Mouse (Mus musculus) common myeloid progenitor, adult 5-6 weeks (primary cell): Measurements from ENCODE around the gene Scamp3. TPM values are rescaled to one million over a fixed set of nuclear protein-coding genes. Genes with fewer than 3 reads are reported as not detected.
"Not testable (repeated sequence)": the region's sequence is repeated elsewhere in the genome, so short reads cannot be mapped to it uniquely, and the experiment has no call there.

Source experiments
- ATAC-seq: replicated peaks from 2 replicates; pipeline ENCODE4 v1.8.0; 2016; ENCODE audit warnings: low read depth, mild to moderate bottlenecking, moderate TSS enrichment, inconsistent platforms; ENCODE audit not compliant: poor library complexity, severe bottlenecking
- total RNA-seq: library from RNA; stranded (forward); fragments of 200-1000, 187-1606 nt; gene quantifications from 2 replicates; pipeline ENCODE4 v1.2.3, GENCODE M21; 2017

Scamp3 gene
- 29.2 and 46.9 TPM in 2 replicates for total RNA-seq

GRCm38 (mm10) chr3:89177242-89178106 is at the start of gene Scamp3:
Gene Scamp3 (plus strand): TSS chr3:89177473.
- peak; percentile 90 for ATAC-seq

GRCm38 (mm10) chr3:89129908-89130307 is 47.4 kb upstream of the Scamp3 start:
- ATAC-seq = no peak

DNA sequence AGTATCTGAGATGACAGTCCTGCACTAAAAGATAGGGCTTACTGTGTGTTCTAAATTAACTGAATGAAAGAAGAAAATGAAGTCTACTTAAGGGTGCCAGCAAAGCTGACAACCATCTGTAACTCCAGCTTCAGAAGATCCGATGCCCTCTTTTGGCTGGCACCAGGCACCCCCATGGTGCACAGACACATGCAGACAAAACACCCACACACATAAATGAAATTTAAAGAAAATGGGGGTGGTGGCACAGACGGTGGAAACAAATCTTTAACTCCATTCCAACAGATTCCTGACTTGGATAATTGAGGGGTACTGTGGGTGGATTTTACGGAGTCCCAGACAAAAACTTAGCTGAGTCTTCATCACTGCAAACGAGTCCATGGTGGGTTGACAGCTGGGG is 45.5 kb upstream of the Scamp3 start:
- ATAC-seq = no peak

DNA sequence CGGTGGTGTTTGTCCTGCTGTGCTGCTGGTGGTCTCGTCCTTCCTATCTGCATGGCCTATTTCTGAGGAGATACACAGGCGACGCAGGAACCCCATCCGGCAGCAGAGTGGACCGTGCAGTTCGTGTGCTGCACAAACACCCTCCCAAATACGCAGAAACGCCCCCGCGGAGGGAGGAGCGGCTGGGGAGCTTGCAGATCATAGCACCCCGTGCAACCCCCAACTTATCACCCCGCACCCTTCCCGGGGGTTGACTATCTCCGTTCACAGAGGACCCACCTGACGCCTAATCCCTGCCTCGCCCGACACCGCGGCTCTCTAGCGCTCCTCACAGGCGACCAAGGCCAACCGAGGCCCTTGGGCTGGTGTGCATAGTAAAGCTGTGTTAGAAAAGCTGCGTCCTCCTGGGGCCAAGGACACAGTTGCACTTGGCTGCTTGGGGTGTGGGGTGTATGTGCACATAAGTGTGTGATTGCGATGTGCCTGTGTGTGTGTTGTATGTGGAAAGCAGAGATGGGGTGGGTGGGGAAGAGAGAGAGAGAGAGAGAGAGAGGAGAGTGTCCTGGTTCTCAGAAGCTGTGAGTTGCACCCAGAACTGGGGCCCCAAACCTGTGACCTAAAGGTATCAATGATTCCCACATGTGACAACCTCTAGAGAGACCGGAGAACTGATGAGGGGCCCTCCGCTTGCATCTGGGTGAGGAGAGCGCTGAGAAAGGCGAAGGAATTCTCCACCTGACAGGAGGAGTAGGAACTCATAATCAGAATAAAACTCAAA is 44.8 kb upstream of the Scamp3 start:
- ATAC-seq = peak; percentile 83

GRCm38 (mm10) chr3:89133063-89133450 is 44.2 kb upstream of the Scamp3 start:
- ATAC-seq = no peak

- ATAC-seq = no peak
Measured at GRCm38 (mm10) chr3:89133752-89134151, 43.5 kb upstream of the Scamp3 start.

DNA sequence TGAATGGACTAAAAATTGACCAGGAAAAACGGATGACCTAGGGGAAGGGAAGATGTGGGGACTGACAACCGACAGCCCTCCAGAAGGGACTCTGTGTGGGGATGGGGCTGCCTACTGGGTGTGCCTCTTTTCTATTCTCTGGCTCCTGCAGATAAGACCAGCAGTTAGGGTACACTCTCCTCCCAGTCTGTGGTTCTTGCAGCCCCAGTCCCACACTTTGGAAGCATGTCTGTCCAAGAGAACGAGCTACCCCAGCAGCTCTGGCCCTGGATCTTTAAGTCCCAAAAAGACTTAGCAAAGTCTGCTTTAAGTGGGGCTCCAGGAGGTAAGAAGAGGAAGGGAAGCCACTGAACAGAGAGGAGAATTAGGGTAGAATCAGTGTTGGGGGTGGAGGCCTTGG is 41.3 kb upstream of the Scamp3 start, which contains the start of gene Pklr:
Gene Pklr, plus strand, starts transcription at position 185 of the 400 bp plus-strand sequence.
- no peak for ATAC-seq

DNA sequence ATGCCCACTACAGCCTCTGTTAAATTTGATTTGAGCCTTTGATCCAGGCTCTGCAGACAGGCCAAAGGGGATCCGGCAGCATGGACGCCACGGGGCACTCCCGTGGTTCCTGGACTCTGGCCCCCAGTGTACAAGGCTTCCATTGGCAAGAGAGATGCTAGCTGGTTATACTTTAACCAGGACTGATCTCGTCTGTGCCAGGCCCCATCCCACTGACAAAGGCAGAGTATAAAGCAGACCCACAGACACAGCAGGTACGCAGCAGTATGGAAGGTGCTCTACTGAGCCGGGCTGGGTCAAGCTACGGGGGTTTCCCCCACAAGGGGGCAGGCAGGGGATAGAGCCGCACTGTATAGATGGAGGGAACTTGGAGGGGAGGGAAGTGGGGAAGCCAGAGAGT is 40.9 kb upstream of the Scamp3 start:
- ATAC-seq = peak; percentile 50

DNA sequence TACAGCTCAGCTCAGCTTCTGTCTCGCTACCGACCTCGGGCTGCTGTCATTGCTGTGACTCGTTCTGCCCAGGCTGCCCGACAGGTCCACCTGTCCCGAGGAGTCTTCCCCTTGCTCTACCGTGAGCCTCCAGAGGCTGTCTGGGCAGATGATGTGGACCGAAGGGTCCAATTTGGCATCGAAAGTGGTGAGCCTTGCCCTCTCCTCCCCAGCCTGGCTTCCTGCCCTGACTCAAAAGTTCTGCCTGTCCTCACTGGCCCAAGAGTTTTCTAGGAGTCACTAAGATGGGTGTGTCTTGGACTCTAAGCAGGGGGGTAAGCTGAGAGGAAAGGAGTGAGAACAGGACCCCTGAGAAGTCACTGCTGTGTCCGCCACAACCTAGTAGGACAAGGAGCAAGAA is 32.5 kb upstream of the Scamp3 start:
- no peak for ATAC-seq

DNA sequence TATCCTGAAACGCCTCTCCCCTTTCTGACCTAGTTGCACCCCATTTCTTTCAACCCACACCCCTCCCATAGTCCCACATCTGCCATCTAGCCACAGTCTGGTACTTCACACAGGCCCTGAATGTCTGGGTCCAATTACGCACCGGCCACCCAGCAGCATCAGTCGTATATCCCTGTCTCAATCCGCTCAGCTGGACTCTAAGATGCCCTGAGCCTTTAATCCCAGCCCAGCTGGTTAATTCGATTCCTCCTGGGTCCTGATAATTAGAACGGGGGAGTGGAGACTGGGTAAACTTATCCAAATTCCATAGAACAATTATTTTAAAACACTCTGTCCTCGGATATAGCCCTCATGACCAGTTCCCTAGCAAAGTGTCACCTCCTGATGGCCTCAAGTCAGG is 31.7 kb upstream of the Scamp3 start:
- ATAC-seq = no peak

DNA sequence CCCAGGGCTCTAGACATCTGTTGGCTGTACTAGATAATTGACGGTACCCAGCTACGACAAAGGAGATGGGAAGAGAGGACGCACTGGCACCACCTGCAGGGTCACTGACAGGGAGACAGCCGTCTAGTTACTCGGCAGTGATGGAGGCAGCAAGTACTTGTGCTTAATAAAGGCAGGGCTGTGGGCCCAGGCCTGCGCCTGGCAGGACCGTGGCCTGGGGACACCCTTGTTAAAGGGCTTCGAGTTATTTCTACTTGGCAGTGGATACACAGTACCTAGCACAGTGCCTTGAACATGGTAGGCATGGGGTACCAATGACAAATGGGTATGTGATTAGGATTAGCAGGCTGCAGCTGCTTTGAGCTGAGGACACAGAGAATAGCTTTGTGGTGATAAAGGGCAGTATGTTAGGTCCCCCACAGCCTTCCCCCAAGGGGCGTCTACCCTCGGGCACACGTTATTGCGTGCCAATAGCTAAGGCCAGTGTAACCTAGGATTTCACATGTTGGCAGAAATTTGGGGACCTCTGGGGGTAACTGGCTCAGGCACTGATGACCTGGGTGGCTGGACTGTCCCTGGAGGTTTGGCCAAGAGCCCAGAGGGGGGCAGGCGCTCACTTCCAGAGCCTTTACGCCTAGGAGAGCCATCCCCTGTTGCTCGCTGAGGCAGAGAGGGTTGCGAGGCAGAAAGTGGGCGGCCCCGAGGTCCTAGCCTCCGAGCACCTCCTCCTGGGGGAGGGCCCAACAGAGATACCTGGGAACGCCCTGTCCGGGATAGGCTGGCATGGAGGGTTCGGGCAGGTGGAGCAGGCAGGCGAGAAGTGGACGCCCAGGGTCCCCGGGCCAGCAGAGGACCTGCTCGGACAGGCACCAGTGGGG is 29.9 kb upstream of the Scamp3 start:
- ATAC-seq = 0 out of 2 replicates have a peak, but pooled peaks have one; percentile 19

DNA sequence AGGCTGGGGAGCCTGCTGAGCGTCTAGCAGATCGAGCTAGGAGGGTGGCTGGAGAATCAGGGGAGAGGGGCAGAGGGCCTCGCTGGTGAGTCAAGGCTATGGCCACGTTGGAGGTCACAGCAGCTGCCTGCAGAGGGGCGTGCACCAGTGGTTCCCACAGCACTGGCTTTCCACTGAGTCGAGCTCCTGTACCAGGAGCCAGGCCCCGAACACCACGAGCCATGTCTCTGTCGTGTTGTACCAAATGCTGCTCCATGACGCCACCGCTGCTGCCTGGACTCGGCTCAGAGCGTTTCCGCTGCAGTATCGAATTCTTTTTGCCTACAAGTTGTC is 29.3 kb upstream of the Scamp3 start:
- ATAC-seq = no peak

DNA sequence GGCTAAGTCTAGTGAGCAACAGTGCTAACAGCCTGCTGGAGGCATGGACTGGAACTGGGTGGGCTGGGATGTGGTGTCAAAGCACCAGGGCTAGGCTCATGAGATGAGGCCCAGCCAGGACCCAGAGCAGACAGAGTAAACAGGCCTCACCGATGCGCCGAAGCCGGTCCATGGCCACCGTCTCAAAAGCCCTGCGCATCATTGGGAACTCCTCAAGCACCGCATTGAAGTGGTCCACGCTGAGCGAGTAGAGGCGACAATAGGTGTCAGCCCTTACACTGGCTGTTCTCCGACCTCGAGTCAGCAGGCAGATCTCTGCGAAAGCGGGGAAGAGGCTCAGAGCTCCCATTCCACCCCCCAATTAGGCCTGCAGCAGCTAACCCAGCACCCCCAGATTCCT is 28.7 kb upstream of the Scamp3 start:
- no peak for ATAC-seq

- ATAC-seq = no peak
Measured at GRCm38 (mm10) chr3:89152084-89152835, 25.0 kb upstream of the Scamp3 start.

DNA sequence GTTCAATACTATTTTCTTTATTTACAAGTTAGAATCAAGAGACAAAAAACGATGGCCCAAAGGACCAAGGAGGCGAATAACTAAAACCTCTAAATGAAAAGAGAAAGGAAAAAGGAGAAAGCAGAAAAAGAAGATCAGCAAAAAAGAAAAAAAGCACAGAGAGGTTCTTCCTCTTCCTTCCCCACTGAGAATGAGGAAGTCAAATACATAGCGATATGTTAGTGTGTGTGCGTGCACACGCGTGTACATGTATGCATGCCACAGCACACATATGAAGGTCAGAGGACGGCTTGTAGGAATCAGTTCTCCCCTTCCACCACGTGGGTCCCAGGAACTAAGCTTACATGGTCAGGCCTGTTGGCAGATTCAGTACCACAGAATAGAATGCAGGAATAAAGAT is 20.3 kb upstream of the Scamp3 start:
- ATAC-seq = no peak

GRCm38 (mm10) chr3:89158651-89159050 is 18.6 kb upstream of the Scamp3 start:
- no peak for ATAC-seq

GRCm38 (mm10) chr3:89159211-89159610 is 18.1 kb upstream of the Scamp3 start:
- peak; percentile 53 for ATAC-seq

GRCm38 (mm10) chr3:89159616-89160344 is 17.5 kb upstream of the Scamp3 start, which contains the start of gene Hcn3:
Gene Hcn3 (minus strand): TSS chr3:89160196.
- peak; percentile 47; the same call in 1 of the 2 replicates for ATAC-seq

DNA sequence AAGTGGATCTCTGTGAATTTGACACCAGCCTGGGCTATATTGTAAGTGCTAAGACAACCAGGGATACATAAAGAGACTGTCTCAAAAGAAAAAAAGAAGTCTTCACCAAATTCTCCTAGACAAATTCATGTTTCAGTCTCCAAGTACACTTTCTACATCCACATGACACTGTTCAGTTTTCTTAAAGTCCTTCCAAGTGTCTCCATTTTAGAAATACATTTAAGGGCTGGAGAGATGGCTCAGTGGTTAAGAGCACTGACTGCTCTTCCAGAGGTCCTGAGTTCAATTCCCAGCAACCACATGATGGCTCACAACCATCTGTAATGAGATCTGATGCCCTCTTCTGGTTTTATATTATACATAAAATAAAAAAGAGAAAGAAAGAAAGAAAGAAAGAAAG is 16.1 kb upstream of the Scamp3 start:
- ATAC-seq = not testable (repeated sequence)
